Mouse (Mus musculus) frontal cortex, postnatal 25 days (tissue): ENCODE data around the gene Elavl4.

ENCODE experiments used
- DNase-seq, 2 experiments: peaks; one replicate each; pipeline ENCODE4 v3.0.0; 2022; ENCODE audit warnings: low spot score in 2 of 2

Gene Elavl4

DNA sequence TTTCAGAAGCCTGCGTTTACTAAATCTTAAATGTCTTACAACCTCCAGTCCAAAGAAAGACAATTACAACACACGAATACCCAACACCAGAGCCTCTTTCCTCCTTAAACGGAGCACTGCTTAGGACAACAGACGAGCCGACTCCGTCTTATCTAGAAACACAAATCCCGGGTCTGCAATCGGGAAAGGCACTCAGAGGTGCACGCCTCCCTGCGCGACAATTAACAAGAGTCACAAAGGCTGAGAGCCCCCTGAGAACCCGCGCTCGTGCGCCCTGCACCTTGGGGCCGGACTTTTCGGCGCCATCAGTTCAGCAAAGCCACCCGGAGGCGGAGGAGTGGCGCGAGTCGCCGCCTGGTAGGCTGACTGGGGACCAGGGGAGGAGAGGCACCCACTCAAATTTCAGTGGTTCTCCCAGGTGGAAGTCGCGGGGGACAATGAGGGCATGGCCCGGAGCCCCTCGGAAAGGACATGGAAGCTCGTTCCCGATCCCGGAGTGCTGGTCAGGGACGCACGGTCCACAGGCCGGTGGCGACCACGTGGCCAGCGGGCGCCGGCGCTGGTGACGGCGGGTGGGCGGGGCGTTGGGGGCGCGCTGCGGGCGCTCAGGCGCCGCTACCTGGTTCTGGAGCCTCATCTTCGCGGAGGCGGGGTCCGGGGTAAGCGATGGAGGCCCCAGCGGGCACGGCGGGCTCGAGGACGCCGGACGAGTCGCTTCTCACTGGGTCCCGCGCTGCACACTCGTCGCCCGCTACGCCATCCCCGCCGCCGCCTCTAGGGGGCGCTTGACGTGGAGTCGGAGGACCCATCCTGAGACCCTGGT lies at the start of gene Elavl4:
Elavl4 (minus strand) TSS at position 732 of the 823 bp plus-strand sequence.
- DNase-seq, result peak; percentile 65 to 67

DNA sequence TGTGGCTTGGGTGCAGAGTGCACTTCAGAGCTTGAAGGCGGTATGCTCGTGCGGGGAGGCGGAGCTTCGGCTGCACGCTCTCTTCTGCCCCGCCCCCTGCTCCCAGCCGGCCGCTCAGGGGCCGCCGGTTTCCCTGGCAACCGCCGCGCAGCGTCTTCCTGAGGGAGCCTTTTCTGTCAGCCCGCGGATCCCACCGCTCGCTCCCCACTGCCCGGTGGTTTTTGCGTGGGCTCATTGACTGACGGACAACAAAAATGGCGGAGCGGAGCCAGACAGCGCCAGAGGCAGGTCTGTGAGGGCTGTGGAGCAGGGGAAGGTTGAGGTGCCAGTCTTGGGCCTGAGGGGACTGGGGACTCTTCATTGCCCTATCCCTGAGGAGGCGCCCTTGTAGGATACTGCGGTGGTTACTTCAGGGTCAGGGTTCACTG lies 45.9 kb upstream of the Elavl4 start, which contains the start of gene Agbl4:
Agbl4 (plus strand) TSS at position 44 of the 428 bp plus-strand sequence.
- DNase-seq, result peak; percentile 45 to 64

- DNase-seq, result no peak
Measured at GRCm38 (mm10) chr4:110396221-110396620, 44.5 kb upstream of the Elavl4 start.

DNA sequence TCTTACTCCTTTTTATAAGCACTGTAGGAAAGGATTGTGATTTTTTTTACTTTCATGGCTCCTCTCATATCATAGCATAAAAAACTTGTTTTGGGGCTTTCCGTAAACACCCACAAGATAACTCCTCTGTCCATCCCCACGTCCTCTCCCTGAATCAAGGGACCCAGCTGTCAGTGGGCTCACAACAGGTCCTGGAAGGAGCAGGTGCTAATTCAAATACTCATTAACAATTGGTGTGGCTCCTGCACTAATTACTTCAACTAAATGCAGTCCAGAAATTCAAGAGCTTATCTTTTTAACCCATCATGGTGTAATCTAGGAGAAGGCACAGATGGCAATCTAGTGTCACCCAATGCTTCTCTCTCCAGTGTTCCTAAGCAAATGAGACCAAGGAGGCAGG lies 8.9 kb upstream of the Elavl4 start:
- no peak for DNase-seq

- DNase-seq, result no peak
Measured at GRCm38 (mm10) chr4:110352001-110352369, 276 bp upstream of the Elavl4 start.

DNA sequence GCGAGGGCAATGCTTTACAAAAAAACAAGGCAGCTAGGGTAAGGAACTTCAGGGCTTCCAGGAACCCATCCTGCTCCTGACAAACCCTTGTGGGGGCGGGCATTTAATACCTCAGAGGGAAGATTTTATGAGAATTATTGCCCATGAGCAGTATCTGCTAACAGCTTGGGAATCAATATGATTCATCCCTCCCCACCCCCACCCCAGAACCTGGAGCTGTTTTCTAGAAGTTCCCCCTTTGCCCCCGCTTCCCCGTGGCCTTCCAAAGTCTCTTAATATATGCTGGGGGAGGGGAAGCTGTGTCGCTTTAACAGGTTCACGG lies 892 bp downstream of the Elavl4 start:
- DNase-seq, result peak in 1 of 2 experiments; percentile 4

- peak; percentile 3 to 13 for DNase-seq
Measured at GRCm38 (mm10) chr4:110323912-110324311, 27.8 kb downstream of the Elavl4 start.

DNA sequence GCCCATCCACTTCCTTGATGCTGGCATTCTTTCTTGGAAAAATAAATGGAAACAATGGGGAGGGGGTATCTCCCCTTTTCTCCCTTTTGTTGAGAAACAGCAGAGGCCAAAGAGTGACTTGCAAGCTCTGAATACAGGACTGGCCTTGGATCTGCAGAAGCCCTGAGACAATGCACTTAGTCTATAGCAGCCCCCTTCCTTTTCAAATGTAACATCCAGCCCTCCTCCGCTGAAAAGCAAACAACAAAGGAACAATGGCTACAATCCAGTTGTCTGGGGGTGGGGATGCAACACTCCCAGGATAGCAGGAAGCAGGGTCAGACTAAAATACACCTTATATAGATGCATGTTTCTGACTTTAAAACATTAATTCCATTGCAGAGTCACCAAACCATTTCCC lies 39.6 kb downstream of the Elavl4 start:
- no peak for DNase-seq

- DNase-seq, result no peak
Measured at GRCm38 (mm10) chr4:110306972-110307371, 44.7 kb downstream of the Elavl4 start.

DNA sequence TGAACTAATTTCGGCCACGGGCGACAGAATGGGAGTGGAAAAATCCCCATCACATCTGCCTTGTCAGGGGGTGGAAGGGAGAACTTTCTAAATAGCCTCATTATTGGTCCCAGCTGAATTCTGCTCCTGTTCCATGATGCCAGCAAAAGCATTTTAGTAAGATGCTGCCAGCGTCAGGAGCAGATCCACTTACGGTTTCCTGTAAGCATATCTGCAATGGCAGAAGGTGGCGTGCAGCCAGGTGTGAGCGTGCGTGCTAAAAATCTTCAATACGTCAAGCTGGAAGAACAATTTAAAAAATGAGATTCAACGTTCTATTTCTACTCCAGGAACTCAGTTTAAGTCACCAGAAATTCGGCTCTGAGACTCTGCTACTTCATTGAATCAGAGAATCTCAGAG lies 45.1 kb downstream of the Elavl4 start:
- no peak for DNase-seq

GRCm38 (mm10) chr4:110295793-110296192 lies 55.9 kb downstream of the Elavl4 start:
- DNase-seq, result no peak

GRCm38 (mm10) chr4:110293238-110293637 lies 58.5 kb downstream of the Elavl4 start:
- DNase-seq, result no peak

DNA sequence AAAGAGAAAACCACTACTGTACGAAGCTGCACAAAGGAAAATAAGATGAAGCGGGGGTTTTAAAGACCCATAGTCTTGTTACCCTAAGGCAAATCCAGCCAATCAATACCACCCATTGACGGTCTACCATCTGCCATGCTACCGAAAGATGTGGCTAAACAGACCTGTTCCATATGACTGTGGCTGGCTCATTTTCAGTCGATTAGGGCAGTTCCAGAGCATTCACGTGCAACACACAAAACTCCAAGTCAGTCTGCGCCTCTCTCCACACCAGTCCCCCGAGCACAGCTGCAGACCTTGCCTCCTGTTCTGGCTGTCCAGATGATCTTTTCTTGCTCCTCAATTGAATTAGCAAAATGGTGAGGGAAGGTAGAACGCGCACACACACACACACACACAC lies 59.2 kb downstream of the Elavl4 start:
- DNase-seq, result no peak

DNA sequence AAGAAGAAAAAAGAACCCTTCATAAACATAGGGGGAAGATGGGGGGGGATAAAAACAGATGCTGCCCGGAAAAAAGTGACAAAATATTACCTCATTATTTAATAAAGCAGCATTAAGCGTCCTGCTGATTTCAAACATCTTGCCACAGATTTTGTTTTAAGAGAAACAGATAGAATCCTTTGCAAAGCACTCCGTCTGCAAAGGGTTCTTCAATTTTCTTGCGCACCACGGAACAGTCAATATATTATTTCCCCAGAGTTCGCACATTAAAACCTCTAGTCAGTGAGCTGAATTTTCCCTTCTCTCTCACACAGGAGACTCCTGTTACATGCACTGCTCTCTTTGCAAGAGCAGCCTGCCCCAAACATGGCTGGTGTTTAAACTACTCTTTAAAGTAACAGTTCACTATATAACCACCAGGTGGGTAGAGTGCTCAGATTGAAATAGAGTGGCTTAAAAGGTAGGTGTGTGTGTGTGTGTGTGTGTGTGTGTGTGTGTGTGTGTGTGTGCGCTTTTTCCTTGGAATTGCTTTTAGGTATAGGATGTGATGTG lies 61.1 kb downstream of the Elavl4 start:
- DNase-seq, result no peak

- no peak for DNase-seq
Measured at GRCm38 (mm10) chr4:110290056-110290455, 61.7 kb downstream of the Elavl4 start.

DNA sequence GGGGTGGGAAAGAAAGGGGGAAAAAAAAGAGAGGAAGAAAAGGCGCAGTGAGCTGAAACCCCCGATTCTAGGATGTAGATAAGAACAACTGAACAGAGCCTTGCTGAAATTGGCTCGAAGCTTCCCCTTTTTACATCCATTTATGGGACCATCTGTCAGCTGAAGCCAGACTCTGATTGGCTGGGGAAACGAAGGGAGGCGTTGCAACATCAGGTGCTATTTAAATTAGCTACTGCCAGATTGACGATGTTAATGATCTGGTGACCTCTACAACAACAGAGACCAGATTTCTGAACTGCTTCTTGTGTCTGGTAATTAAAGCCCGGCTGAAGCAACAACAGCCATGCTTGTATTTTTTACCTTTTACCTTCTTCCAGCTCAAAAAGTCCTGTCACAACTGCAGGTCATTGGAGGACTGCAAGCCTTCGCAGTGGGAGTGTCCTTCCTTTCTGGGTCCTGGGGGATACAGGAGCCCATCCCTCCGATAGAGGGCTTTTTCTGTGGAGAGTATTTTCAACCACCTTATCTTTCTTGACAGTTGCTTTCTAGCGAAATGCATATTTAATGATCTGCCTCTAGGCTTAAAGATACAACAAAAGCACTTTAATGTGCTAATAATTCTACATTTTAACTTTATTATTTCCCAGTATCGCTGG lies 64.2 kb downstream of the Elavl4 start:
- DNase-seq, result peak in 1 of 2 experiments; percentile 48

DNA sequence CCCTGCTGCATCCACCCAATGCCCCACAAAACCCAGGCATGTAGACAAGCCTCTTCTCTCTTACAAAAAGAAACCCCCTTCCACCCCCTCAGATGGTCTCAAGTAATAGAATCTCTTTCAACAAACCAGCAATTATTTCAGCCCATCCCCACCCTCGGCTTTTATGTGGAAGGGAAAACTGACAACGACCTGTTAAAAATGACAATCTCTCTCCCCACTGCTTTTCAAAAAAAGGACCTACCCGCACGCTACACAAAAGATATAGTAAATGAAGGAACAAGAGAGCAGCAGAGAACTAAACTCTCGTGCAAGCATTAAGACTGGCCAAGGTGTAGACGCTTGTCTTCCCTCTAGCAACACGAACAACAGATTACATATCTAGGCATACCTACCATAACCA lies 64.9 kb downstream of the Elavl4 start:
- DNase-seq, result no peak

GRCm38 (mm10) chr4:110286371-110286781 lies 65.3 kb downstream of the Elavl4 start:
- peak in 1 of 2 experiments; percentile 41 for DNase-seq

GRCm38 (mm10) chr4:110285346-110286330 lies 66.1 kb downstream of the Elavl4 start:
- no peak for DNase-seq

- DNase-seq, result no peak
Measured at GRCm38 (mm10) chr4:110284446-110284845, 67.3 kb downstream of the Elavl4 start.

- no peak for DNase-seq
Measured at GRCm38 (mm10) chr4:110270046-110270445, 81.7 kb downstream of the Elavl4 start.
